Comparison of ENCODE assay signal across 22 mouse cellular contexts in genomic region chr14:38923652-38924051, GRCm38 (mm10).
"Had no signal": no experiment of that assay in that cellular context is flagged by ENCODE, and none has a peak within 500 bp of the region (broad histone marks: within the 10 kb centered on the region; RNA-seq: fewer than 3 reads in every experiment).

No protein-coding gene starts in this region.

- H3K9me3 ChIP-seq: limb, embryonic 12.5 days; limb, embryonic 15.5 days; neural tube, embryonic 12.5 days; neural tube, embryonic 15.5 days had no signal

- DNase-seq: kidney, adult 11 months; kidney, adult 8-10 months; kidney, postnatal 14 days; kidney, postnatal 4 days; left cerebral cortex, postnatal 4 days; liver, postnatal 0 days; lung, embryonic 14.5 days; right cerebral cortex, adult 18-20 months; right cerebral cortex, postnatal 14 days; right cerebral cortex, postnatal 4 days; thymus, adult 2 months; thymus, postnatal 14 days; thymus, postnatal 4 days had no signal

- ATAC-seq: liver, postnatal 0 days; lung, postnatal 0 days had no signal

- H3K27me3 ChIP-seq: limb, embryonic 12.5 days; limb, embryonic 15.5 days; neural tube, embryonic 12.5 days; neural tube, embryonic 15.5 days had no signal

- H3K4me1 ChIP-seq: limb, embryonic 12.5 days; limb, embryonic 15.5 days; neural tube, embryonic 12.5 days; neural tube, embryonic 15.5 days had no signal

- H3K36me3 ChIP-seq: limb, embryonic 12.5 days; limb, embryonic 15.5 days; neural tube, embryonic 12.5 days; neural tube, embryonic 15.5 days had no signal

- H3K27ac ChIP-seq: limb, embryonic 12.5 days; limb, embryonic 15.5 days; liver, embryonic 14.5 days; macrophage; neural tube, embryonic 12.5 days; neural tube, embryonic 15.5 days; stomach, postnatal 0 days had no signal

- H3K9ac ChIP-seq: limb, embryonic 12.5 days; limb, embryonic 15.5 days; liver, embryonic 14.5 days; liver, postnatal 0 days; lung, embryonic 14.5 days; neural tube, embryonic 12.5 days; neural tube, embryonic 15.5 days had no signal

- H3K4me2 ChIP-seq: limb, embryonic 12.5 days; limb, embryonic 15.5 days; liver, embryonic 11.5 days; lung, embryonic 14.5 days; neural tube, embryonic 12.5 days; neural tube, embryonic 15.5 days had no signal

- H3K4me3 ChIP-seq: limb, embryonic 12.5 days; limb, embryonic 15.5 days; neural tube, embryonic 12.5 days; neural tube, embryonic 15.5 days had no signal
